Mouse (Mus musculus) embryo, embryonic 9.5 days (tissue): ENCODE measurements at regions not wholly inside any gene's neighbourhood (a gene's known extent, or its start where the extent isn't known, plus 50 kb on each side); places are given as distances from the start of the nearest gene placed in this dataset.
"Not testable (repeated sequence)": the region's sequence is repeated elsewhere in the genome, so short reads cannot be mapped to it uniquely, and the experiment has no call there.

ENCODE experiments used
- DNase-seq: peaks from one replicate; pipeline ENCODE4 v3.0.0-alpha.2; 2017; ENCODE audit errors: extremely low spot score

- peak; percentile 25 for DNase-seq
These were observed 624.8 kb upstream of the BB014433 start for GRCm38 (mm10) chr8:15670722-15671121.

- no peak for DNase-seq
These were observed 624.4 kb upstream of the BB014433 start for GRCm38 (mm10) chr8:15670298-15670697.

DNA sequence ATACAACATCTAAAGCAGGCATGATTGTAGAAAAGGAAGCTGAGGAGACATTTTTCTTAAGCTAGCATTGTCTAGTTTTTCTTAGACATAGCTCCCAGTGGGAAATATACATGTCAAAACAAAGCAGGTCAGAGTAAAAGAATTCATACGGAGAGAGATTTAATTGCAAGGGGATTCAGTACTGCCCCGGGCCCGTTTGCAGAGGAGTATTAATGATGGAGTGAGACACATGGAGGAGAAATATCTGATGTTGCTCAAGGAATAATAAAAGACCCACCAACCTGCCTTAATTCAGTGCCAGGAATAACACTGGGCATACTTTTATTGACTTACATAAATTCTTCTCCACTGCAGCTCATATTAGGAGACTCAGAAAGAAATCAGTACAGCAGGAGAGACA is 623.6 kb upstream of the BB014433 start:
- DNase-seq = no peak

GRCm38 (mm10) chr8:15660602-15661001 is 614.7 kb upstream of the BB014433 start:
- DNase-seq = no peak

DNA sequence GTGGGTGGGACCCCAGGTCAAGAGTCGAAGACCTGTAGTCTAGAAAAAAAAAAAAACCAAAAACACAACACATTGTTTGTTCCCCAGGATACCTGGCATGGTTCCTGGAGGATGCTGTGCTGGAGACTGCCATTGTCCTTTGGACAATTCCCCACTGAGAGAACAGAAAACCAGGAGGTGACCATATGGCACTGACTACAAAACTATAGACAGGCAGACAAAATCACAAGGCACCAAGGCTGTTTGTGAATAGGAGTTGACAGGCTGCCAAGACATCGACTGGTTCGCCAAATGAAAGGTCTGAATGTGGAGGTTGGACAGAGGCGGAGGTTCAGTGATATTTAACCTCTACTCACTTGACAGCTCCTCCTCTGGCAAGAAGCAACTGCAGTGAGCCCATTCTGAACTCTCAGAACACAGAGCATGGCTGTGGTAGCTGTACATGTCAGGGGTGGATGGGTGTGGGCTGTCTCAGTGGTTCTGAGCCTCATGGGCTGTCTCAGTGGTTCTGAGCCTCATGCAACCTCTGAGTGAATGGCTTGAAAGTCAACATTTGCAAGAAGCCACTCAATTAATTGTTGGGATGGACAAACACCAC is 589.0 kb upstream of the BB014433 start:
- no peak for DNase-seq

GRCm38 (mm10) chr8:15628584-15628983 is 582.7 kb upstream of the BB014433 start:
- no peak for DNase-seq

DNA sequence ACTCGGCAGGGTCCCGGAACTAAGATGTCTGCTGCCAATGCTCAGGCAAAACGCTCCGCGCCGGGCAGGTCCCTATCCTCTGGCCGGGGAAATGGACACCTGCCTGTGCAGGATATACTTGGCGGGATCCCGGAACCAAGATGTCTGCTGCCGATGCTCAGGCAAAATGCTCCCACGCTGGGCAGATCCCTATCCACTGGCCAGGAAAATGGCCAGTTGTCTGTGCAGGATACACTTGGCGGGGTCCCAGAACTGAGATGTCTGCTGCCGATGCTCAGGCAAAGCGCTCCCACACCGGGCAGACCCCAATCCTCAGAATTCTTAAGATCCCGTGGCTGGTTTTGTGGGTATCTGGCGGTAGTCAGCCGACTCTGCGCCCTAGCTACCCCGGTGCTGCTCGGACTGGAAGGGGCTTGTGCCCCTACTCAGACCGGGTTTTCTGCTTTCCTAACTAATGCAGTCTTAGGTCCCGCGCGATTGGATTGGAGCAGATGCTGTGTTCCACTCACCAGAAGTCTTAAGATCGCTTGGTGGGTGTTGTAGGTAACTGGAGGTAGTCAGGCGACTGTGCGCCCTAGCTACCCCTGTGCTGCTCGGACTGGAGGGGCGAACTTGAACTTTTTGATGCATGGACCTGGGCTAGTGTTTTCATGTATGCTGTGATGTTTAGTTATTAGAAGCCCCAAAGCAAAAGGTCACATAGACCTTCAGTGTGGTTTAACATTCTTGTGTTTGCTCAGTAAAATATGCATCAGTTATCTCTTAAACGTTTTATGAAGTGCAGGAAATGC is 577.9 kb upstream of the BB014433 start:
- not testable (repeated sequence) for DNase-seq

DNA sequence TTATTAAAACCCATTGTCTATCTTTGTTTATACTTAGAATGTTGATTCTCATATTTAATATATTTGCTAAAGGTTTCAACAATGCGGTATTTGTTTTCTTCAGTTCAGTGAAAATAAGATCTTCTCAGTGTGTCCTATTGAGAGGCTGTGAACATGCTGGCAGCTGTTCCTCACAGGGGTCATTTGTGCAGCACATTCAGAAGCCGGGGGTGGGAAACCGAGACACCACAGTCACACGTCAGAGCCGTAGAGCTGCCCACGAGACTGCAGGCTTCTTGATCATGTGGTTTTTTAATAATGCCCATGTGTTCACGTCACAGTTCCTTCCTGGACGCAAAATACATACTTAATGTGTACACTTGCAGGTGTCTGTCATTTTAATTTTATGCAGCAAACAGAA is 564.3 kb upstream of the BB014433 start:
- DNase-seq = no peak

DNA sequence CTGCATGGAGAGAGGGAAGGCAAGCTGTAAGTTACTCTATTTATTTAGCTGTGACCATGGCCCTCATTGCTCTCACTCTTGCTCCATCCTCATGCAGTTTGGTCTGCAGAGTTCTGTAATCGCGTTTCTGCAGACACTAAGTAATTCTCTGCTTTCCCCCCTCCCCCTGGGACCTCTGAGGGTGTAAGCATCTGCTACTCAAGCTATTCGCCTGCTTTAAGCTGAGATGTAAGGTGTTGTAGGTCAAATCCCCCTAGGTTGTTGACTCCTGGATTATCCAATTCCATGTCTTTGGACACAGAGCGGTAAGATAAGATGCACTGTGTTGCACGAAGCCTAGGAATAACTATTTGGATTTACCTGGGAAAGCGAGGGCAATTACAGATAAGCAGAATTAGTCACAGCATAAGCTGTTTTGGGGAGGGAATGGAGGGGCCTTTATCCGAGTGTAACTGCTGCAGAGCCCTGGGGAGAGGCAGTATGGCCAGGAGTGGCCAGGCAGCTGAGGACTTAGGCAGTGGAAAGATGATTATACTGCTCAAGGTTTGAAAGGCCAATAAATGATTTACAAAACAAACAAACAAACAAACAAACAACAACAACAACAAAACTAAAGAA is 561.8 kb upstream of the BB014433 start:
- DNase-seq = no peak

GRCm38 (mm10) chr8:15601531-15601930 is 555.7 kb upstream of the BB014433 start:
- DNase-seq = no peak

GRCm38 (mm10) chr8:15593106-15593505 is 547.2 kb upstream of the BB014433 start:
- no peak for DNase-seq

GRCm38 (mm10) chr8:15583782-15584181 is 537.9 kb upstream of the BB014433 start:
- no peak for DNase-seq

- no peak for DNase-seq
These were observed 524.2 kb upstream of the BB014433 start for GRCm38 (mm10) chr8:15570091-15570490.

GRCm38 (mm10) chr8:15567742-15568141 is 521.9 kb upstream of the BB014433 start:
- no peak for DNase-seq

DNA sequence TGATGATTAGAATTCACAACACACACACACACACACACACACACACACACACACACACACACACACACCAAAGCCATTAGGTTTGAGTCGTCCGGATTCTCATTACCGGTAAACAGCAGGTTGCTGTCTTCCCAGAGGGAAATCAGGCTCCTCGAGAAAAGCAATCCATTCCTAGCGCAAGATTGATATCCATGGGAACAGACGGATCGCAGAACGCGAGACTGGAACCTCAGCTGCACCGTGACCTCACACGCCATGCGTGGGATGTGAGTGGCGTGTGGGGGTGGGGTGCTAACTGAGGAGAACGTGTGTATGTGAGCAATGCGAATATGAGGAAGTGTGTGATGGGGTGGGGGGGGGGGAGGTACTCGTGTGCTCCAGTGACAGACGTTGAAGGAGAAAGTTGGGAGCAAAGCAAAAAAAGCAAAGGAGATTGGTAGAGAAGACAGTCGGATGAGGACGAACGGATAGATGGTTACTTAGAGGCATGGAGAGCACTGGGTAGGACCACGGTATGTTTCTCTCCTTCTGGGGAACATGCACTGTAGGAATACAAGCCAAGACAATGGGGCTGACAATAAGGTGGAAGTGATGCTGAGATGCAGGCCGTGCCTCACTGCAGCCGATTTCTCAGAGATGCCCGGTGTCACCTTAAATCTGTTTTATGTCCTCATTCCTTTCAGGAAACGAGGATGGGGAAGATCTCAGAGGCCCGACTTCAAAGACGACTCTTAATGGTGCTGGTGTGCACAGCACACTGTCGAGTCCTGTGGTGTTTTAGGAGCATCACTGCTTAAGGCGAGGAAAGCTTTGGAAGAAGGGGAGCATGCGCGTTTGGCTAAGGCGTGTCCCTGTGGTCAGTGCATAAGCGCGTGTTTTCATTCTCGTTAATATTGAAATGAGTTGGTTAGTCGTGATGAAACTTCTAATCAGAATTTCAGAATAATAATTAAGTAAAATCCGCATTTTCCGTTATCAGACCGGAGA is 516.7 kb upstream of the BB014433 start:
- no peak for DNase-seq

GRCm38 (mm10) chr8:15532027-15532426 is 486.1 kb upstream of the BB014433 start:
- DNase-seq = no peak

- no peak for DNase-seq
These were observed 479.6 kb upstream of the BB014433 start for GRCm38 (mm10) chr8:15525461-15525860.

DNA sequence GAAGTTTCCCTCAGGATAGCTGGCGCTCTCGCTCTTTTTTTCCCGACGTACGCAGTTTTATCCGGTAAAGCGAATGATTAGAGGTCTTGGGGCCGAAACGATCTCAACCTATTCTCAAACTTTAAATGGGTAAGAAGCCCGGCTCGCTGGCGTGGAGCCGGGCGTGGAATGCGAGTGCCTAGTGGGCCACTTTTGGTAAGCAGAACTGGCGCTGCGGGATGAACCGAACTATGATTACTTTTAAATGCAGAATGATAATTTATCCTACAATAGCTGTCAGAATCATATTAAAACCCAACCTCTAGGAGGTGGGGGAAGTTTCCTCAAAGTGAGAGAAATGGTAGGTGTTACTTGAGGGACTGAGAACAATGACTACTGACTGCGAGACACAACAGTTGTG is 474.0 kb upstream of the BB014433 start:
- DNase-seq = not testable (repeated sequence)

GRCm38 (mm10) chr8:15500973-15501372 is 455.1 kb upstream of the BB014433 start:
- no peak for DNase-seq

DNA sequence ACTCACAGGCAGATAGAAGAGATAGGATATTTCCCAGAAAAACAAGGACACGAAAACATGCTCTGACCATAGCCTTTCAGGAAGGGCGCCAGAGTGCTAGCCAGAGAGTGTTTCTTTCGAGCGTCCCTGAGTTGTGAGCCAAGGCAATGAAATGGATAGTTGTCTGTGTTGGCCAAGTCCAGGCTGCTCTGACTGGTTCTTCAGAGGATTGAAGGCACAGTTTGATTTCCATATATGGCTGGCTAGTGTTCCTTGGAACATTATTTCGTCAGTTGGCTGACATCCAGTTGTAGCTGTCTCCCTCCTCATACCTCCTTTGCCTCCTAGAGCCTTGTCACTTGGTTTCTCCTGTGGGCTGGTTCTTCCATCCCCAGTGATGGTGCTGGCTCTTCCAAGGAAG is 451.7 kb upstream of the BB014433 start:
- DNase-seq = no peak

DNA sequence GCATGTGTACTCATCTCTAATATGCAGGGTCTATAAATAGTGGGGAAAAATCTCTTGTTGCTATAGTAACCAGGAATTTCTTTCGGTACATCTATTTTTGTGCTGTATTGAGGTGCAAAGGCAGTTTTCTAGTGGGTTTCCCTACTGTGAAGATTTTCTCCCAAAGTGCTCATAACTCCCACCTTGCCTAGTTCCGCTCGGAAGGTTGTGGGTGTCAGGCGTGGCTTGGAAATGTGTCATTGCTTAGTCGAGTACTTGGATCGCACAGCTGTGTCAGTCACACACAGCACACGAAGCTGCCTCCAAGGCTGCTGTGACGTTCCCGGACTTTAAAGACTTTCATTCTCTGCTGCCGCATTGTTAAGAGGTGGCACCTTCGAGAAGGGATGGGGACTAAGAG is 450.4 kb upstream of the BB014433 start:
- no peak for DNase-seq

GRCm38 (mm10) chr8:15490774-15491173 is 444.9 kb upstream of the BB014433 start:
- DNase-seq = no peak
